Mouse (Mus musculus) C2C12 (cell line): ENCODE data around the gene Nav1. TPM values are rescaled to one million over a fixed set of nuclear protein-coding genes. Genes with fewer than 3 reads are reported as not detected.
A peak's percentile ranks its signal among the peaks of the same experiment; 100 is the strongest.

ENCODE experiments used
- H3K27me3 ChIP-seq: one replicate; pipeline ENCODE4 v1.6.1; 2011; ENCODE audit not compliant: control insufficient read depth, insufficient read depth, insufficient read length
- H3K36me3 ChIP-seq: one replicate; pipeline ENCODE4 v1.6.1; 2011; ENCODE audit not compliant: control insufficient read depth, insufficient read depth
- H3K4me3 ChIP-seq: one replicate; pipeline ENCODE4 v1.5.1; 2011; ENCODE audit warnings: mild to moderate bottlenecking, control low read depth; ENCODE audit not compliant: poor library complexity, insufficient read depth, severe bottlenecking
- H3K79me2 ChIP-seq: one replicate; pipeline ENCODE4 v1.6.1; 2011; ENCODE audit not compliant: control insufficient read depth, insufficient read depth
- H3K79me3 ChIP-seq: one replicate; pipeline ENCODE4 v1.6.1; 2011; ENCODE audit warnings: low read depth, control low read depth
- H3ac ChIP-seq: one replicate; pipeline ENCODE3; 2011; ENCODE audit warnings: low read depth; ENCODE audit not compliant: control insufficient read depth, insufficient read length
- CEBPB ChIP-seq: IDR thresholded peaks from one replicate; pipeline ENCODE4 v1.6.1; 2011; ENCODE audit warnings: low read depth, mild to moderate bottlenecking, control low read depth, moderate library complexity
- CTCF ChIP-seq: IDR thresholded peaks from one replicate; pipeline ENCODE4 v1.5.1; 2011; ENCODE audit not compliant: control insufficient read depth, insufficient read depth, insufficient read length
- FOSL1 ChIP-seq: IDR thresholded peaks from one replicate; pipeline ENCODE4 v1.8.0; 2011; ENCODE audit warnings: mild to moderate bottlenecking, low read length; ENCODE audit not compliant: poor library complexity, insufficient read depth, severe bottlenecking
- MAX ChIP-seq: IDR thresholded peaks from one replicate; pipeline ENCODE4 v1.6.1; 2011; ENCODE audit warnings: mild to moderate bottlenecking, control low read depth
- MYOD1 ChIP-seq: IDR thresholded peaks from one replicate; pipeline ENCODE4 v1.6.1; 2011; ENCODE audit warnings: low read depth; ENCODE audit not compliant: control insufficient read depth, insufficient read length
- MYOG ChIP-seq: IDR thresholded peaks from one replicate; pipeline ENCODE4 v1.6.1; 2011; ENCODE audit not compliant: control insufficient read depth, insufficient read length; ENCODE audit errors: extremely low read depth
- USF1 ChIP-seq: IDR thresholded peaks from one replicate; pipeline ENCODE4 v1.6.1; 2011; ENCODE audit warnings: low read depth, mild to moderate bottlenecking, control low read depth, moderate library complexity
- polyA plus RNA-seq: library from polyadenylated mRNA; unstranded; fragments of >200 nt; fragmentation: generic; extraction: Trizol; gene quantifications from one replicate; pipeline ENCODE4 v1.2.1, GENCODE M21; 2012; ENCODE audit warnings: missing spikeins

Nav1 gene
- polyA plus RNA-seq, 1 experiment, result 22.2 TPM

DNA sequence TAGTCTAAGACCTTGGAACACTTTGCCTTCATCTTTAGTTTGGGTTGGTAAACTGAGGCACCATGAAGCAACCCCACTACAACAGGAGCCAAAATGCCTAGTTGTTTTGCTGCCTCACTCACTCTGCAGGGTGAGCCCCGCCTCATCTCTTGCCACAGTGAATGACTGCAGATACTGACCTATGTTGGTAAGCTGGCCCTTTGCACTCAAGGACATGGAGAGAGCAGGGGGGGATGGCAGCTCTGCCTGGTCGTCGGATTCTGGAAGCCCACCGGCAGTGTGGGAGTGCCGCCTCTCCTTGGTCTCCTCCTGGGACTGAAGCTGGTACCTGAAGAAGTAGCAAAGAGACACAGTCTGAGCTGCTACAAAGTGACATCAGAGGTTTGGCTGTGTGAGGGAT is 139.6 kb downstream of the Nav1 start:
- Histone ChIP-seq H3K4me3 (no peak overlapping the region), H3K79me2 (no peaks in the 10 kb centered on the region), H3K27me3 (no peaks in the 10 kb centered on the region), H3K79me3 (no peaks in the 10 kb centered on the region), H3ac (no peak overlapping the region), H3K36me3 (peaks cover 63% of the 10 kb centered on the region)
- TF ChIP-seq FOSL1, result no peak
- no peak for TF ChIP-seq MAX
- TF ChIP-seq CTCF, result no peak
- no peak for TF ChIP-seq MYOG
- no peak for TF ChIP-seq CEBPB
- TF ChIP-seq MYOD1, result no peak
- TF ChIP-seq USF1, result no peak

DNA sequence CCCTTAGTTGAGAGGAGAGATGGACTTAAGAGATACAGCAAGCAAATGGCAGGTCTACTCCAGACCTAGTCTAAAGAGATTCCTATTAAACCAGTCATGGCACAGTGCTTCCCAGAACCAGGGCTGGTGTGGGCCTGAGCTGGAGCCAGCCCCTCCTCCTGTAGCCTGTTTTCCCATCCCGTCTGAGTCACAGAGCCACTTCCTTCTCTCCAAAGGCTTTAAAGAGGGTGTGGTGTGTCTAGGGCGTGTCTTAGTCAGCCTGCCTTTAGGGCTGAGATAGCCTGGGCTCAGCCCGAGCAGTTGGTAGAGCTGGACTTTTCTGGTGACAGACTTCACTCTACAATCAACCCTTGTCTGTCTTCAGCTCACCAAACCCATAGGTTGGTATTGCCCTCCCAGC is 140.2 kb downstream of the Nav1 start:
- Histone ChIP-seq H3ac (no peak overlapping the region), H3K79me2 (no peaks in the 10 kb centered on the region), H3K36me3 (peaks cover 59% of the 10 kb centered on the region), H3K27me3 (no peaks in the 10 kb centered on the region), H3K79me3 (no peaks in the 10 kb centered on the region), H3K4me3 (no peak overlapping the region)
- TF ChIP-seq USF1 (no peak), MYOD1 (no peak), CEBPB (no peak), CTCF (no peak), MAX (no peak), MYOG (no peak), FOSL1 (no peak)

DNA sequence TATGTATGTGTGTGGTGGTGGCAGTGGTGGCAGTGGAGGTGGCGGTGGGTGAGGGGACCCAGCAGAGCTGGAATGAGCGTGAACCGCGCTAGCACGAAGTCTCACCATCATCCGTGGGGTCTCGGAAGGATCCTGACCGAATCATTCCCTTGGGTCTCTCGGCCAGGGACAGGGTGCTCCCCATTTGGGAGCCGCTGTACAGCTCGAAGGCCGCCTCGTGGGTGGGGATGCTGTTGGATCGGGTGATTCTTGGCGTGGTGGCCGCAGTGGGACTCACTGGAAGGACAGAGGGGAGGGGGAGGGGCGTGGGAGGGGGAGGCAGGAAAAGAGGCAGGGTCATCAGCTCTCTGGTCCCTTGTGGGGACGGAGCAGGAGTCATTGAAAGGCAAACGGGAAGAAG is 141.4 kb downstream of the Nav1 start:
- no peaks in the 10 kb centered on the region for H3K79me3 ChIP-seq
- no peak overlapping the region for H3ac ChIP-seq
- no peak for TF ChIP-seq CEBPB
- TF ChIP-seq CTCF, result no peak
- TF ChIP-seq MYOD1, result no peak
- TF ChIP-seq USF1, result no peak
- no peak for TF ChIP-seq FOSL1
- TF ChIP-seq MYOG, result no peak
- TF ChIP-seq MAX, result no peak
- no peaks in the 10 kb centered on the region for H3K27me3 ChIP-seq
- H3K79me2 ChIP-seq, result no peaks in the 10 kb centered on the region
- no peak overlapping the region for H3K4me3 ChIP-seq
- H3K36me3 ChIP-seq, result peaks cover 55% of the 10 kb centered on the region

DNA sequence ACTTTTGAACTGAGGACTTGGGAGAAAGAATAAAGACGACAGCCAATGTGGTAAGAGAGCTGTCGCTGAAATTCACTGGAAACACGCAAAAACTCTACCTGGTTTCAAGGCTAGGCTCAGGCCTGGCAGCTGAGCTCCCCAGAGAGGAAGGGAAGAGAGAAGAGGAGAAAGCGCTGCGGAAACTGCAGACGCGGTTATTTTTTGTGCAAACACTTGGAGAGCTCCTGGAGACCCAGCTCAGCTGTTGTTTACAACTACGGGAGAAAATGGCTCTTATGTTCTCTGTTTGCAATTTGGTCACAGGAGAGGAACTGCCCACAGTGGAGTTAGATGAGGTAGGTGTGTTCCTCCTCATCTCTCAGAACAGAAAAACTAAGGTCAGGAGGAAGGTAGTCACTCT is 144.4 kb downstream of the Nav1 start:
- H3K4me3 ChIP-seq, result no peak overlapping the region
- H3K27me3 ChIP-seq, result no peaks in the 10 kb centered on the region
- H3ac ChIP-seq, result no peak overlapping the region
- no peak for TF ChIP-seq MAX
- TF ChIP-seq MYOG, result no peak
- TF ChIP-seq CEBPB, result no peak
- TF ChIP-seq USF1, result no peak
- no peak for TF ChIP-seq CTCF
- no peak for TF ChIP-seq MYOD1
- TF ChIP-seq FOSL1, result no peak
- peaks cover 53% of the 10 kb centered on the region for H3K36me3 ChIP-seq
- H3K79me3 ChIP-seq, result no peaks in the 10 kb centered on the region
- no peaks in the 10 kb centered on the region for H3K79me2 ChIP-seq

DNA sequence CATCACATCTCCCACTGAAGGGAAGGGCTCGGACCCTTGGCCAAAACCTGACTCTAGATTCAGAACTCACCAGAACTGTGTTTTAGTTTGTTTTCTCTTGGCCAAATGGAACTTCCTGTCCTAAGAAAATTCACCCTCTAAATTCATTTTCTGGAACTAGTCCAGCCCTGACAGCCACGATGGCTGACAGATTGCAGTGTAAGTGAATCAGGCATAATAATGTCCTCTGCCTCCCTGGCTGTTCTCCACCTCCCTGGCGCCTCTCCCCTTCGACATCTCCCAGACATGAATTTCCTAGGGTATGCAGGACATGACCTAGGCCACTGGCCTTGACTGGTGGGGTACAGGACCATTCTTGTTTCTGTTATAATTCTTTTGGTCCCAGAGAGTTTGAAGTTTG is 144.8 kb downstream of the Nav1 start:
- H3ac ChIP-seq, result no peak overlapping the region
- no peaks in the 10 kb centered on the region for H3K79me3 ChIP-seq
- TF ChIP-seq MYOD1 (no peak), USF1 (no peak), MAX (no peak), MYOG (no peak), CTCF (no peak), FOSL1 (no peak), CEBPB (no peak)
- peaks cover 52% of the 10 kb centered on the region for H3K36me3 ChIP-seq
- H3K4me3 ChIP-seq, result no peak overlapping the region
- no peaks in the 10 kb centered on the region for H3K79me2 ChIP-seq
- H3K27me3 ChIP-seq, result no peaks in the 10 kb centered on the region

DNA sequence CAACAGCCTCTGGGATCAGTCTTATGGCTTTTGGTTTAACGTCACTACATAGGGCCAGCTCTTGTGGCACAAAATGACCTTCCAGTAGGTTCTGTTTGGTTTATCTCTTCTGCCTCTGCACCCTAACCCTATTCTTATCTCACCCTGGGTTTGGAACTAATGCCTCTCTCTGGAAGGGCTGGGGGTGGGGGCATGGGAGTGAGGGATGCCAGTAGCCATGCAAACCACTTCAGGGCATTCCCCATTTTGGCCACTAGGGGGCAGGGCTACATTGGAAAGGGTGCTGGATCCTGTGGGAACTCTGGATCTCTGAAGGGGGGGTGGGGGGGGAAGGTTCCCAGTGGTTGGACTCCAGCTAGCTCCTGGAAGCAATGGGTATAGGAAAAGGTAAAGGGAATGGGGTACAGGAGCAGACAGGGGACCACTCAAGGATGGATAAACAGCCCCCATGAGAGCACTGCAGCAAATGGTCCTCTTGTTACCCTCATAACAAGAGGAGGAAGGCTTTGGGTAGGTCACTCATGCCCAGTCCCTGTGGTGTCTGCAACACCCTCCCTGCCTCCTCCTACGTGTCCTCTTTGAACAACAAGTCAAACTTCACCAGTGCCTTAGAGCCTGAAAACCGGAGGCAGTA is 145.9 kb downstream of the Nav1 start:
- TF ChIP-seq FOSL1, result no peak
- peak; percentile 54 for TF ChIP-seq CTCF
- Histone ChIP-seq H3ac (no peak overlapping the region), H3K79me2 (no peaks in the 10 kb centered on the region), H3K36me3 (peaks cover 56% of the 10 kb centered on the region), H3K27me3 (no peaks in the 10 kb centered on the region), H3K79me3 (no peaks in the 10 kb centered on the region), H3K4me3 (no peak overlapping the region)
